Mouse (Mus musculus) limb, embryonic 11.5 days (tissue): ENCODE results near the gene Capza2. TPM values are rescaled to one million over a fixed set of nuclear protein-coding genes. Genes with fewer than 3 reads are reported as not detected.
A peak's percentile ranks its signal among the peaks of the same experiment; 100 is the strongest.

Source experiments
- ATAC-seq: fragments of 200-750 bp; cut with Nextera tagmentation; 2 replicates; pipeline ENCODE4 v1.8.0; 2017; ENCODE audit warnings: low read depth; ENCODE audit not compliant: insufficient number of reproducible peaks, low FRiP score, low TSS enrichment
- DNase-seq: peaks from one replicate; pipeline ENCODE4 v3.0.0-alpha.2; 2015; ENCODE audit warnings: low spot score
- H3K27ac ChIP-seq: fragments of 300-500 bp; sonication (generic); replicated peaks from 2 replicates; pipeline ENCODE4 v1.5.1; 2014; ENCODE audit warnings: low read depth, mild to moderate bottlenecking, low read length
- H3K27me3 ChIP-seq: fragments of 300-500 bp; sonication (generic); 2 replicates; pipeline ENCODE4 v1.6.1; 2014; ENCODE audit warnings: mild to moderate bottlenecking, low read length, mixed read lengths; ENCODE audit not compliant: control insufficient read depth, insufficient read depth
- H3K36me3 ChIP-seq: fragments of 300-500 bp; sonication (generic); 2 replicates; pipeline ENCODE4 v1.6.1; 2014; ENCODE audit warnings: mild to moderate bottlenecking, low read length, moderate library complexity, mixed read lengths; ENCODE audit not compliant: control insufficient read depth, insufficient read depth
- H3K4me1 ChIP-seq: fragments of 300-500 bp; sonication (generic); 2 replicates; pipeline ENCODE4 v1.6.1; 2014; ENCODE audit warnings: low read length, mixed read lengths; ENCODE audit not compliant: control insufficient read depth, insufficient read depth
- H3K4me2 ChIP-seq: fragments of 300-500 bp; sonication (generic); 2 replicates; pipeline ENCODE4 v1.6.1; 2014; ENCODE audit warnings: low read depth, mild to moderate bottlenecking, moderate library complexity; ENCODE audit not compliant: severe bottlenecking
- H3K4me3 ChIP-seq: fragments of 300-500 bp; sonication (generic); 2 replicates; pipeline ENCODE4 v1.5.1; 2014; ENCODE audit warnings: low read depth, low read length
- H3K9ac ChIP-seq: fragments of 300-500 bp; sonication (generic); 2 replicates; pipeline ENCODE4 v1.6.1; 2014; ENCODE audit warnings: mild to moderate bottlenecking, low read length
- H3K9me3 ChIP-seq: fragments of 300-500 bp; sonication (generic); 2 replicates; pipeline ENCODE4 v1.6.1; 2016; ENCODE audit warnings: low read length; ENCODE audit not compliant: control insufficient read depth
- WGBS: fragments of 180-500 bp; shearing (Covaris S2); extraction: QIAGEN DNeasy Blood & Tissue Kit; methylation state at CpG from one replicate; pipeline ENCODE4 v1.1.7; 2014; 5-methylcytosine and 5-hydroxymethylcytosine counted together
- polyA plus RNA-seq: library from polyadenylated mRNA; unstranded; fragments of >200 nt; fragmentation: Nextera tagmentation; extraction: Ambion mirVana; gene quantifications from 2 replicates; pipeline ENCODE4 v1.2.1, GENCODE M21; 2014

Capza2 gene
- polyA plus RNA-seq, 1 experiment from 2014 or later: 210 TPM

- WGBS: 85% methylated on average over 6 of the region's 6 CpGs
- no peak overlapping the region for H3K4me3 ChIP-seq
- H3K4me1 ChIP-seq: no peaks in the 10 kb centered on the region
- no peak for DNase-seq
- ATAC-seq: no peak
- no peak overlapping the region for H3K27ac ChIP-seq
- H3K27me3 ChIP-seq: no peaks in the 10 kb centered on the region
- H3K9ac ChIP-seq: no peak overlapping the region
- no peaks in the 10 kb centered on the region for H3K36me3 ChIP-seq
- H3K4me2 ChIP-seq: no peak overlapping the region
- H3K9me3 ChIP-seq: 0 out of 2 replicates have a peak, but pooled peaks cover 2% of the 10 kb centered on the region
Observed at GRCm38 (mm10) chr6:17680266-17680925, 44.4 kb downstream of the Capza2 start.

DNA sequence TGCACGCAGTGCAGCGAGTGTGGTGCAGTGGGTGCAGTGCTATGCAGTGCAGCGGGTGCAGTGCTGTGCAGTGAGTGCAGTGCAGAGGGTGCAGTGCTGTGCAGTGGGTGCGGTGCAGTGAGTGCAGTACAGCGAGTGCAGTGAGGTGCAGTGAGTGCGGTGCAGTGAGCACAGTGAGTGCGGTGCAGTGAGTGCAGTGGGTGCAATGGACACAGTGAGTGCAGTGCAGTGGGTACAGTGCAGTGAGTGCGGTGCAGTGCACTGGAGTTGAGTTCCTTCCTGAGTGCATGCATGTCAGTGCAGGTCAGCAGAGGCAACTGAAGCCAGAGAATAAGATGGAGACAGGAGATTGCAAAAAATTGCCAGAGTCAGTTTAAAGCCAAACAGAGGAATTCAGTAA, 45.8 kb downstream of the Capza2 start:
- DNase-seq (no peak), ATAC-seq (no peak)
- H3K4me3 ChIP-seq: no peak overlapping the region
- no peak overlapping the region for H3K4me2 ChIP-seq
- no peaks in the 10 kb centered on the region for H3K36me3 ChIP-seq
- no peaks in the 10 kb centered on the region for H3K27me3 ChIP-seq
- H3K27ac ChIP-seq: no peak overlapping the region
- no peak overlapping the region for H3K9ac ChIP-seq
- no peaks in the 10 kb centered on the region for H3K4me1 ChIP-seq
- 0 out of 2 replicates have a peak, but pooled peaks cover 2% of the 10 kb centered on the region for H3K9me3 ChIP-seq
- WGBS: 94% methylated on average over 8 of the region's 8 CpGs

DNA sequence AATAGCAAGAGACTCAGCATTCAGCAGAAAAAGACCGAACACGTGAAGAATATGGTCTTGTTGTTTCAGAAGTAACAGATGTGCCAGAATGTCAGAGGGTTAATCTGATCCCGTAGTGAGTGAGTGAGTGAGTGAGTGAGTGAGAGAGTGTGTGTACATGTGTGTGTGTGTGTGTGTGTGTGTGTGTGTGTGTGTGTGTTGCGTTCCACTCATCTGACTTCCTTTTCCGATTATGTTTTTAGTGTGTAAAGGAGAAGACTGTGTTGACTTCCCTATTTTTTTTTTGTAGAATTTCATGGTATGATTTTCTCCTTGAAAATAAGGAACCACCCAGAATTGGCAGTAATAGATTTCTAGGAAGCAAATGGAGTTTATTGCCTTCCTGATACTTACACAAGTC, 52.6 kb downstream of the Capza2 start:
- H3K27me3 ChIP-seq: no peaks in the 10 kb centered on the region
- DNase-seq (no peak), ATAC-seq (no peak)
- H3K4me3 ChIP-seq: no peak overlapping the region
- no peaks in the 10 kb centered on the region for H3K4me1 ChIP-seq
- 80% methylated on average over 5 of the region's 5 CpGs for WGBS
- no peak overlapping the region for H3K27ac ChIP-seq
- H3K36me3 ChIP-seq: no peaks in the 10 kb centered on the region
- H3K9me3 ChIP-seq: no peaks in the 10 kb centered on the region
- H3K4me2 ChIP-seq: no peak overlapping the region
- H3K9ac ChIP-seq: no peak overlapping the region

DNA sequence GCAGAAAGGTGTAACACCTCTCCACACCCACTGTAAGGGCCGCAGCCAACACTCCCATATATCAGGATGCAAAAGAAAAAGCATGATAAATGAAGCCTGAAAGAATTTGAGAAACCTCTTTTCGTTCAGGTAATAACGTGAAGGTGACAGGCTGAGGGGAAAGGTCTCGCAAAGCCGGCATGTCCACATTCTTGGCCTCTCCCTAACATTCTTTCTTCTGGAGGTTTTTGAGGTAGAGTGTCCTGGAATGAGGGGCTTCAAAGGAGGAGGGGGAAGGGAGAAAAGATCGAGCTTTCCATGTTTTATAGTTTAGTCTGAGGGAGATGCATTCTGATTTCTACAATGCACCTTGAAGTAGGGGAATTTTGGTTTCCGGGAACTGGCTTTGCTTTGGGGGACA, 56.6 kb downstream of the Capza2 start, which contains the start of gene St7:
Gene St7, plus strand, starts transcription at position 287 of the 400 bp plus-strand sequence.
- no peak for DNase-seq
- 72% methylated on average over 7 of the region's 7 CpGs for WGBS

GRCm38 (mm10) chr6:17693726-17694549, 57.9 kb downstream of the Capza2 start:
- DNase-seq (peak; percentile 80), ATAC-seq (peak; percentile 81)
- H3K4me3 ChIP-seq: peak overlapping the region; percentile 67
- H3K4me2 ChIP-seq: peak overlapping the region; percentile 62
- H3K27me3 ChIP-seq: no peaks in the 10 kb centered on the region
- WGBS: under 1% methylated on average over 83 of the region's 97 CpGs
- H3K36me3 ChIP-seq: no peaks in the 10 kb centered on the region
- H3K4me1 ChIP-seq: no peaks in the 10 kb centered on the region
- peak overlapping the region; percentile 93 for H3K27ac ChIP-seq
- peak overlapping the region; percentile 96 for H3K9ac ChIP-seq
- H3K9me3 ChIP-seq: no peaks in the 10 kb centered on the region

More for the DNA sequence above, 56.6 kb downstream of the Capza2 start, which contains the start of gene St7:
- Histone ChIP-seq H3K4me1 (no peaks in the 10 kb centered on the region), H3K36me3 (no peaks in the 10 kb centered on the region), H3K4me3 (peak within 1 kb of the TSS; percentile 67), H3K4me2 (peak within 1 kb of the TSS; percentile 62), H3K27ac (peak within 1 kb of the TSS; percentile 93), H3K27me3 (no peaks in the 10 kb centered on the region), H3K9ac (peak within 1 kb of the TSS; percentile 96), H3K9me3 (no peaks in the 10 kb centered on the region)
- no peak for ATAC-seq

- Histone ChIP-seq H3K27me3 (no peaks in the 10 kb centered on the region), H3K9me3 (no peaks in the 10 kb centered on the region), H3K4me2 (peak overlapping the region; percentile 62), H3K36me3 (no peaks in the 10 kb centered on the region), H3K4me3 (peak overlapping the region; percentile 67), H3K27ac (peak overlapping the region; percentile 93), H3K9ac (peak overlapping the region; percentile 96), H3K4me1 (no peaks in the 10 kb centered on the region)
- peak; percentile 75 for DNase-seq
- under 1% methylated on average over 36 of the region's 46 CpGs for WGBS
- ATAC-seq: peak; percentile 75
Observed at GRCm38 (mm10) chr6:17694550-17694951, 58.5 kb downstream of the Capza2 start.

GRCm38 (mm10) chr6:17696321-17696734, 60.3 kb downstream of the Capza2 start:
- Histone ChIP-seq H3K4me3 (no peak overlapping the region), H3K4me1 (no peaks in the 10 kb centered on the region), H3K27ac (no peak overlapping the region), H3K27me3 (no peaks in the 10 kb centered on the region), H3K9ac (no peak overlapping the region), H3K36me3 (no peaks in the 10 kb centered on the region), H3K9me3 (no peaks in the 10 kb centered on the region), H3K4me2 (no peak overlapping the region)
- DNase-seq (peak; percentile 71), ATAC-seq (no peak)
- 60% methylated on average over 5 of the region's 5 CpGs for WGBS

GRCm38 (mm10) chr6:17700936-17701612, 65.0 kb downstream of the Capza2 start:
- H3K27me3 ChIP-seq: no peaks in the 10 kb centered on the region
- no peak for DNase-seq
- H3K9ac ChIP-seq: no peak overlapping the region
- H3K4me3 ChIP-seq: no peak overlapping the region
- H3K9me3 ChIP-seq: no peaks in the 10 kb centered on the region
- no peak for ATAC-seq
- 69% methylated on average over 7 of the region's 7 CpGs for WGBS
- no peak overlapping the region for H3K27ac ChIP-seq
- H3K36me3 ChIP-seq: no peaks in the 10 kb centered on the region
- H3K4me1 ChIP-seq: no peaks in the 10 kb centered on the region
- no peak overlapping the region for H3K4me2 ChIP-seq
